Mouse (Mus musculus): ENCODE results near the gene Dusp27.

- TF ChIP-seq CTCF (IDR thresholded peaks at IDR 0.05; ENCODE audit: low read depth): no peak
- TF ChIP-seq EP300 (IDR thresholded peaks at IDR 0.05; ENCODE audit: low read depth): no peak
Measured at GRCm38 (mm10) chr1:166117866-166118639, 9.7 kb downstream of the Dusp27 start.

All from heart, postnatal 0 days (tissue).